Mouse (Mus musculus) ovary, postnatal 14 days (tissue): ENCODE data around the gene Crkl.
A peak's percentile ranks its signal among the peaks of the same experiment; 100 is the strongest.
"Not testable (repeated sequence)": the region's sequence is repeated elsewhere in the genome, so short reads cannot be mapped to it uniquely, and the experiment has no call there.

Experiments used
- DNase-seq: peaks from one replicate; pipeline ENCODE4 v3.0.0; 2022; ENCODE audit warnings: low spot score

Crkl gene

GRCm38 (mm10) chr16:17486505-17486904 lies 34.7 kb downstream of the Crkl start:
- DNase-seq = no peak

- DNase-seq = no peak
Observed at GRCm38 (mm10) chr16:17488478-17489468, 37.0 kb downstream of the Crkl start.

DNA sequence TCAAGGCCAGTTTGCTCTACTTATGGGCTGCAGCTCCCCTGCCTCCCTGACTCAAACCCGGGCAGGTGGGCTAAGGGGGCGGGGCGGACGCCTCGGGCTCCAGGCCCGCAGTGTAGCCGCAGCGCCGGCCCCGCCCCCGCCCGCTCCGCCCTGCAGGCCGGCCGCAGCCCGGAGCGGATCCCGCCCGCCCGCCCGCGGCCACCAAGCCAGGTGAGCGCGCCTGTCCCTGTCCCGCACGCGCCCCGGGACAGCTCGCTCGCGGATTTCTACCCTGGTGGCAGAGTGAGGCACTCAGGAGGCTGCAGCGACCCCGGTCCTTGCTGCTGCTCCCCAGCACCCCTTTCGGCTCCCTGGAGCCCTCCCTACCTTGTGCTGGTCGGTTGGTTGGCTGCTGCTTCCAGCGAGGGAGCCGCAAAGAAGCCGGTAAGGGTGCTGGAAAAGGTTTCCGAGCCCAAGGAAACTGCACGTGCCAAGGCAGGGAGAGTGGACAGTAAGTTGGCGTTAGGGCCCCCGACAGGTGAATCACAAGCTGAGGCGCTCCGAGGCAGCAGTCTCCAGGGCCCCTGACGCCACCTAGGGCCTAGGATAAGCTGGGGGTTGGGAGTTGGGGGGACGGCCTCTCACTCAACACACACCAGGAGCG lies 37.8 kb downstream of the Crkl start, which contains the start of gene Aifm3:
TSS of gene Aifm3 (plus strand) at position 143 of the 643 bp plus-strand sequence.
- no peak for DNase-seq

DNA sequence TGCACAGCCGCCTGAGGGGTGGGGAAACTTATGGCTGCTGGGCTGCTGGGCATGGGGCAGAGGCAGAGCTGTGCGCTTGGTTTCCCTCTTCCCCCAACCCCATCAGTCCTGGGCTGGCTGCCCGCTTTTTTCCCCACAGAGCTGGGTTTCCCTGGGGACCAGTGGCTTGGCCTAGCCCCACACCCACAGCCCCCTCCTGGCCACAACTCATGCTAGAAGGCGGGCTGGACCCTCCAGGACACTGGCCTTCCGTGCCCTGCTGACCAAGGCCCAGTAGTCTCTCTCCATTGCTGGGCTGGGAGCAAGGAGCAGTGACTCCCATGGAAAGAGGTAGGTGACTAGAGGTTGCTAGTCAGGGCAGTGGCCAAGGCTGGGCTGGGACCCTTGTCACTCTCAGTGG lies 39.4 kb downstream of the Crkl start:
- no peak for DNase-seq

DNA sequence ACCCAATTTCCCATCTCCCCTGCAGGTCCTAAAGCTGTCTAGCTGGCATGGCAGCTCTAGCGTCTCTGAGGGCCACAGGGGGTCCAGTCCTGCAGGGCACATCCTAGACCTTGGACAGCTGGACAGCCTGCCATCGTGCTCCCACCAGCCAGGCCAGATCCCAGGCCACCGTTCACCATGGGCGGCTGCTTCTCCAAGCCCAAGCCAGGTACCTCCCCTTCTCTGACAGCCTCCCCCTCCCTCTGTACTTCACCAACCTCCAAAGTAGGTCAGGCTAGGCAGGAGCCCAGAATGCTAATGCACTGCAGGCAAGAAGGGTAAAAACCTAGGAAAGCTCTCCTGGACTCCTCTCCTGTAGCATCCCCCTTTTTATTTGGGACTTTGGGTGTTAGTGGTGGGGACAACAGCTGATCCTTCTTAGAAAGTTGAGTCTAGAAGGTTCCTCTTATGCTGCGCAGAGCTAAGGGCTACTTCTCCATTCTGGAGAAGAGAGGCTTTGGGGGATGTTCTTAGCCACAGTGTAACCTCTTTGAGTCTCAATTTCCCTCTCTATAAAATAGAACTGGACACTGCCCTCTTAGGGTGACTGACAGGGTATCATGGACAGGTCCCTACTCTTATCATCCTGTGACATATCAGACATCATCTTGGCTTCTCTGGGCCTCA lies 40.2 kb downstream of the Crkl start:
- DNase-seq = no peak

DNA sequence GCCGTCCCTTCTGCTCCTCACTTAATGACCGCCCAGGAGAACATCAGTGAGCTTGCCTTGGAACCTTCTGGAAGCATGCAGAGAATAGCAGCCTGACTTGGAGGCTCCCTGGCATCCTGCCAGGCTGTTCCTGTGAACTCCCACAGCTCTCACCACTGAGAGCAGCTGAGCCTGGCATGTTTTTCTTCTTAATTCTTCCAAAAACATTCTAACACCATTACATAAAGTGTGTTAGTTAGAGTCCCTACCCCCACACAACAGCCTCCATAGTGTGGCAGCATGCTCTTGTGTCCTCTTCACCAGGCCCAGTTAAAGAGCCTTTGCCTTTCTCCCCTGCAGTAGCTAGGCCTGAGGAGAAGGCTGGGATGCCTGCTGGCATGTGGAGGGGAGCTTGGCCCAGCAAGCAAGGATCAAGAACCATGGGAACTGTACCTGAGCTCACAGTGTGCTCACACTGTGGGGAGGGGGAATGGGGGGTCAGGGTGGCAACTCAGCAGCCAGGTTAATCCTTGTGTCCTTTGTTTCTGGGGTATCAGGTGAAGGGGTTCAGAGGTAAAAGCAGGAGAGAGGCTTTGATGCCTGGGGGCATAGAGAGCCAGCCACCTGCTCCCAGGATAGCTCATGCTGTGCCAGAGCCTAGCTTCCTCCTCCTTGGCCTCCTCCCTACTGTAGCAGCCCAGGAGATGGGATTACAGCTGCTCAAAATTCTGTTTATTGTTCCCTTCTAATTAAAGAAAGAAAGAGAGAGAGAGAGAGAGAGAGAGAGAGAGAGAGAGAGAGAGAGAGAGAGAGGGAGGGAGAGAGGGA lies 44.9 kb downstream of the Crkl start:
- peak; percentile 54 for DNase-seq

- no peak for DNase-seq
Observed at GRCm38 (mm10) chr16:17499249-17499883, 47.6 kb downstream of the Crkl start.

DNA sequence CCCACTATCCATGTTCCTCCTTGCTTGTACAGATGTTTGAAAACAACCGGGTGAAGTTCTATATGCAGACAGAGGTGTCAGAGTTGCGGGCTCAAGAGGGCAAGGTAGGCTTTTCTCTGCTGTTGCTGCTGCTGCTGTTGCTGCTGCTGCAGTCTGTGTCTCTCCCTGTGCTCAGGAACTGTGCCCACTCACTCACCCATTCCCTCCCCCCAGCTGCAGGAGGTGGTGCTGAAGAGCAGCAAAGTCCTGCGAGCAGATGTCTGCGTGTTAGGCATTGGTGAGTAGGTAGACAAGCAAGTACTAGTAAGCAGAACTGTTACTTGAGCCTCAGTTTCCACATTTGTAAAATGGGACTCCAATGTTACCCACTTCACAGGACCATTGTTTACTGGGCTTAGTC lies 50.9 kb downstream of the Crkl start:
- DNase-seq = no peak

DNA sequence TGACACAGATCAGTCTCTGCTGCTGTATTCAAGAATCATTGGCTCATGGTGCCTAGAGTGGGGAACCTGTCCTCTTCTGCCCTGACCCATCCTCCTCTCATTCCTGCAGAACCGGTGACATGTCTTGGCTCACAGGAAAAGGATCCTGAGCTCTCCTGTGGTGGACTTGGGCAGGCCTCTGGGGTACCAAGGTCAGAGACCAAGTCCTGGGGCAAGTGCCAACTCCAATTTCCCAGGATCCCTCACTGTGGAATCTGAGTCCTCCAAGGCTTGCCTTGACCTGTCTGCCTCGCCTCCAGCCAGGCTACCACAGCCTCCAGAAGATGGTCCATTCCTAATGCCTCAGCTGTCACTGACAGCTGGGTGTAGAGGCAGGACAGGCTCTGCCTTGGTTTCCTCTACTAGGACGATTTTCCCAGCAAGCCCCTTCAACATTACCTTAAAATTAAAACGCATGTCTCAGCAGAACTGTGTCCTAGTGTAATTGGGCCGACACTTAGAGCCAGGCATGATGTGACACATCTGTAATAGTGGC lies 55.3 kb downstream of the Crkl start:
- no peak for DNase-seq

- not testable (repeated sequence) for DNase-seq
Observed at GRCm38 (mm10) chr16:17508031-17508430, 56.2 kb downstream of the Crkl start.

DNA sequence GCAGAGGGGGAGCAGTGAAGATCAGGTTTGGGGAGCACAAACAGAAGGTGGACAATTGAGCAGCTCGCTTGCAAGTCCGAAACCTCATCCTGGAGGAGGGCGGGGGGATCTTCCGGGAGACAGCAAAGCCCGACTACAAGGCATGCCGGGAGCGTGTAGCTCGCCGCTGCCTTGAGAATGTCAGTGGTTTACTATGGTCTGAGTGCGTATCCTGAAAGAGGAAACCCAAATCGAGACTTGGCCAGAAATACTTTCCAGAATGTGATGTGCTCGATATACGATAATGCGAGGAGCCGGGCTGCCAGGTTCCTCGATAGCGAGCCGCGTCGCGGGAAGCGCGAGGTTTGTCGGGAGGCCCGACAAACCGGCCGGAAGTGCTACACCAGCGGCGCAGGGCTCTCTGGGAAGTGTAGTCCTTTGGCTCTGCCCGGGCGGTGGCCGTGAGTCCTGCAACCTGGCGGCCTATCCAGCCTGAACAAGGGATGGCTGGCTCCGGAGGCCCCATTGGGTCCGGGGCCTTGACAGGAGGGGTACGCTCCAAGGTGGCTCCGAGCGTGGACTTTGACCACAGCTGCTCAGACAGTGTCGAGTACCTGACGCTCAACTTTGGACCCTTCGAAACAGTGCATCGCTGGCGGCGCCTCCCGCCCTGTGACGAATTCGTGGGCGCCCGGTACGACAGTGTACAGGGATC lies 56.9 kb downstream of the Crkl start, which contains the start of gene Lztr1:
TSS of gene Lztr1 (plus strand) at position 143 of the 694 bp plus-strand sequence.
- peak; percentile 81 for DNase-seq

GRCm38 (mm10) chr16:17509240-17509597 lies 57.4 kb downstream of the Crkl start:
- DNase-seq = no peak

- no peak for DNase-seq
Observed at GRCm38 (mm10) chr16:17510143-17510542, 58.4 kb downstream of the Crkl start.

DNA sequence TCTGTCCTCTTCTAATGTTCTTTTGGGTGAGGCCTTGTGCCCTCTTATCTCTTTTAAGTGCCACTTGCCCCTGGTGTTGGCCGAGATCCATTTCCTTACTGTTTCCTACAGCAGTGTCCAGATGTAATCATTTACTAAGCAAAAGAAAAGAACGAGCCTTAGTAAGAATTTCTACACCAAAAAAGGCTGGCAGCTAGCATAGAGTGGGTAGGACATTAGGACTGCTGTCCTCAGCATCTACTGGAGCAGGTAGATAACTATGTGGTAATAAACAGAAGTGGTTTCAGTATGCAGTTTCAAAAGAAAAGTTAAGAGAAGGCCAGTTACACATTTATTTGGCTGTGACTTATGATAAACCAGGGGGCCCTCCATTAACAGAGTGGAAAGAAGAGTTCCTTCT lies 58.9 kb downstream of the Crkl start:
- no peak for DNase-seq

- DNase-seq = no peak
Observed at GRCm38 (mm10) chr16:17511431-17511830, 59.6 kb downstream of the Crkl start.

DNA sequence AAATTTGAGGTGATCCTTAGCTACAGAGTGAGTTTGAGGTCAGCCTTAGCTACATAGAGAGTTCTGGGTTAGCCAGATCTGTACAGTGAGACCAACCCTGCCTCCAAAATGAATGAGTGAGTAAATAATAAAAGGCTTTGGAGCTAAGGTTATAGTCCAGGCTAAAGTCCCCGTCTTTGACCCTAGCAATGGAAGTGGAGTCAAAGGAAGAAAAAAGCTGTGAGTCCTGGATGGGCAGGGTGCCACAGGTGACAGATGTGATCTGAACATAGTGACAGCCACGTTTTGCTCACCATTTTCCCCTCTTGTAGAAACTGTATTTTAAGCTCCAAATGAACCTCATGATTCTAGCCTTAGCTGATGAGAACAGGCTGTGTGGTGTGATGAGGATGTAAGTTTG lies 67.1 kb downstream of the Crkl start:
- no peak for DNase-seq

DNA sequence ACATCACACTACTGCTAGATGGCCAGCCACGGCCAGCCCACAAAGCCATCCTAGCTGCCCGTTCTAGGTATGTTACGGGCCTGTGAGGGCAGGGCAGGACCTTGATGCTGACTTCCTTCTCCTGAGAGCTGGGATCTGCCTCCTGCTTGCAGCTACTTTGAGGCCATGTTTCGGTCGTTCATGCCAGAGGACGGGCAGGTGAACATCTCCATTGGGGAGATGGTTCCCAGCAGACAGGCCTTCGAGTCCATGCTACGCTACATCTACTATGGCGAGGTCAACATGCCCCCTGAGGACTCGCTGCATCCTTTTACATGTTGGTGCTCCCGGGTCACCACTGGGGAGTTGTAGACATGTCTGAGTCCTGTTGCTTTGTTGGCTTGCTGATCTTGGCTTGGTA lies 72.4 kb downstream of the Crkl start:
- DNase-seq = no peak

- DNase-seq = no peak
Observed at GRCm38 (mm10) chr16:17525524-17525923, 73.7 kb downstream of the Crkl start.

- no peak for DNase-seq
Observed at GRCm38 (mm10) chr16:17526223-17526622, 74.4 kb downstream of the Crkl start.

- no peak for DNase-seq
Observed at GRCm38 (mm10) chr16:17527606-17528005, 75.8 kb downstream of the Crkl start.
